Mouse (Mus musculus) midbrain, embryonic 14.5 days (tissue): ENCODE measurements around the gene Akp3. TPM values are rescaled to one million over a fixed set of nuclear protein-coding genes. Genes with fewer than 3 reads are reported as not detected.
A peak's percentile ranks its signal among the peaks of the same experiment; 100 is the strongest.

ENCODE experiments used
- ATAC-seq: fragments of 200-750 bp; cut with Nextera tagmentation; 2 replicates; pipeline ENCODE4 v1.8.0; 2017; ENCODE audit warnings: moderate number of reproducible peaks, moderate library complexity; ENCODE audit not compliant: low FRiP score, low TSS enrichment
- DNase-seq: peaks from one replicate; pipeline ENCODE4 v3.0.0-alpha.2; 2015
- H3K27ac ChIP-seq: fragments of 300-500 bp; sonication (generic); replicated peaks from 2 replicates; pipeline ENCODE4 v1.5.1; 2014; ENCODE audit warnings: mild to moderate bottlenecking, low read depth, low read length, moderate library complexity
- H3K27me3 ChIP-seq: fragments of 300-500 bp; sonication (generic); 2 replicates; pipeline ENCODE4 v1.6.1; 2014; ENCODE audit warnings: low read length, control low read depth, mixed read lengths; ENCODE audit not compliant: control insufficient read depth, insufficient read depth
- H3K36me3 ChIP-seq: fragments of 300-500 bp; sonication (generic); 2 replicates; pipeline ENCODE4 v1.6.1; 2014; ENCODE audit warnings: low read length, control low read depth; ENCODE audit not compliant: control insufficient read depth, insufficient read depth
- H3K4me1 ChIP-seq: fragments of 300-500 bp; sonication (generic); 2 replicates; pipeline ENCODE4 v1.6.1; 2014; ENCODE audit warnings: mild to moderate bottlenecking, antibody characterized with exemption, low read length, control low read depth; ENCODE audit not compliant: control insufficient read depth, insufficient read depth
- H3K4me2 ChIP-seq: fragments of 300-500 bp; sonication (generic); 2 replicates; pipeline ENCODE4 v1.6.1; 2014; ENCODE audit warnings: mild to moderate bottlenecking, low read length, moderate library complexity
- H3K4me3 ChIP-seq: fragments of 300-500 bp; sonication (generic); replicated peaks from 2 replicates; pipeline ENCODE4 v1.5.1; 2014; ENCODE audit warnings: low read depth, low read length
- H3K9ac ChIP-seq: fragments of 300-500 bp; sonication (generic); replicated peaks from 2 replicates; pipeline ENCODE4 v1.6.1; 2014; ENCODE audit warnings: mild to moderate bottlenecking, low read length, moderate library complexity
- H3K9me3 ChIP-seq: fragments of 300-500 bp; sonication (generic); 2 replicates; pipeline ENCODE4 v1.6.1; 2016; ENCODE audit warnings: low read length, control low read depth, mixed read lengths; ENCODE audit not compliant: control insufficient read depth
- WGBS: fragments of 180-500 bp; shearing (Covaris S2); extraction: QIAGEN DNeasy Blood & Tissue Kit; methylation state at CpG from one replicate; pipeline ENCODE4 v1.1.7; 2014; 5-methylcytosine and 5-hydroxymethylcytosine counted together
- polyA plus RNA-seq: library from polyadenylated mRNA; unstranded; fragments of >200 nt; fragmentation: Nextera tagmentation; extraction: Ambion mirVana; gene quantifications from 2 replicates; pipeline ENCODE4 v1.2.1, GENCODE M21; 2014

Akp3 gene
- not detected in 2 replicates for polyA plus RNA-seq

GRCm38 (mm10) chr1:87124673-87125072 lies at the start of gene Akp3:
Gene Akp3 (plus strand): TSS chr1:87124973.
- ATAC-seq (no peak), DNase-seq (no peak)
- WGBS = 70% methylated on average over 6 of the region's 6 CpGs
- no peak within 1 kb of the TSS for H3K4me3 ChIP-seq
- no peaks in the 10 kb centered on the region for H3K36me3 ChIP-seq
- no peaks in the 10 kb centered on the region for H3K4me1 ChIP-seq
- peaks cover 25% of the 10 kb centered on the region for H3K27me3 ChIP-seq
- no peak within 1 kb of the TSS for H3K4me2 ChIP-seq
- H3K9ac ChIP-seq = no peak within 1 kb of the TSS
- no peak within 1 kb of the TSS for H3K27ac ChIP-seq
- no peaks in the 10 kb centered on the region for H3K9me3 ChIP-seq

- H3K27ac ChIP-seq = no peak overlapping the region
- H3K4me1 ChIP-seq = no peaks in the 10 kb centered on the region
- H3K27me3 ChIP-seq = no peaks in the 10 kb centered on the region
- ATAC-seq (no peak), DNase-seq (no peak)
- H3K4me3 ChIP-seq = no peak overlapping the region
- 81% methylated on average over 4 of the region's 4 CpGs for WGBS
- no peaks in the 10 kb centered on the region for H3K36me3 ChIP-seq
- H3K4me2 ChIP-seq = no peak overlapping the region
- no peaks in the 10 kb centered on the region for H3K9me3 ChIP-seq
- no peak overlapping the region for H3K9ac ChIP-seq
Observed at GRCm38 (mm10) chr1:87086196-87086595, 38.6 kb upstream of the Akp3 start.

DNA sequence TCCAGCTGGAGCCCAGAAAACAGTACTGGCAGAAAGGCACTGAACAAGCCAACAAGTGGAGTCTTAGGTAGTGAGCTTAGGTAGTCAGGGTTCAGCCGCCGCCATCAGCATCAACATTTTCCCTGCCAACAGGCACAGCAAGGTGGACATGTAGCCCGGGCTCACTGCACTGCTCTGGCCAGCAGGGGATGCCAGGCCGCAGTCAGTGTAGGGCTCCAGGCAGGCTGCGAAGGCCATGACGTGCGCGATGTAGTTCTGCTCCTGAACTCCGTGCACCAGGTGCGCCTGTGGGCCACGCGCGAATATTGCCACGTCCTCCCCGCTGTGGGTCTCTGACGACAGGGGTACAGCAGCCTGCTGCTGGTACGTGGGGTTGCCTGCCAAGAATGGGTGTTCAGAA lies 37.8 kb upstream of the Akp3 start:
- no peaks in the 10 kb centered on the region for H3K4me1 ChIP-seq
- ATAC-seq (no peak), DNase-seq (no peak)
- H3K4me3 ChIP-seq = no peak overlapping the region
- H3K9ac ChIP-seq = no peak overlapping the region
- no peak overlapping the region for H3K4me2 ChIP-seq
- H3K36me3 ChIP-seq = no peaks in the 10 kb centered on the region
- H3K9me3 ChIP-seq = no peaks in the 10 kb centered on the region
- no peaks in the 10 kb centered on the region for H3K27me3 ChIP-seq
- 75% methylated on average over 17 of the region's 17 CpGs for WGBS
- no peak overlapping the region for H3K27ac ChIP-seq

GRCm38 (mm10) chr1:87089251-87089650 lies 35.5 kb upstream of the Akp3 start:
- Histone ChIP-seq H3K27ac (no peak overlapping the region), H3K27me3 (no peaks in the 10 kb centered on the region), H3K4me2 (no peak overlapping the region), H3K36me3 (no peaks in the 10 kb centered on the region), H3K9me3 (no peaks in the 10 kb centered on the region), H3K4me3 (no peak overlapping the region), H3K4me1 (no peaks in the 10 kb centered on the region), H3K9ac (no peak overlapping the region)
- no peak for ATAC-seq
- DNase-seq = no peak
- 91% methylated on average over 11 of the region's 11 CpGs for WGBS

DNA sequence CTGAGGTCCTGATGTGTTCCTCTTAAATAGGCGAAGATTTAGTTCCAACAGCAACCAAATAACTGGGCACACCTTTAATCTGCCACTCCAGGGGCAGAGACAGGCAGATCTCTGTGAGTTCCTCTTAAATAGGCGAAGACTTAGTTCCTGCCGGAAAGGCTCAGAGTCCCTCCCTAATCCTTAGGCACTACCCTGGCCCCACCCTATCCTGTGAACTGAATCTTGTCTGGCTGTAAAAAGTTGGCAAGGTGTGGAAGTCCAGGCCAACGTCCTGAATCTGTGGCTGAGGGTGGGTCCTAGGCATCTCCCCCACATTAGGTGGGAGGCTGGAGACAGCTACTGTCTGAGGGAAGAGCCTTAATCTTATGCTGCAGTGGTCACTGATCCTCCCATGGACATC lies 34.9 kb upstream of the Akp3 start, which contains the start of gene Alppl2:
TSS of gene Alppl2 (minus strand) at position 101 of the 400 bp plus-strand sequence.
- no peak for ATAC-seq
- Histone ChIP-seq H3K27ac (no peak within 1 kb of the TSS), H3K4me3 (no peak within 1 kb of the TSS), H3K9ac (no peak within 1 kb of the TSS), H3K27me3 (no peaks in the 10 kb centered on the region), H3K36me3 (no peaks in the 10 kb centered on the region), H3K9me3 (no peaks in the 10 kb centered on the region), H3K4me1 (no peaks in the 10 kb centered on the region), H3K4me2 (no peak within 1 kb of the TSS)
- 82% methylated on average over 4 of the region's 4 CpGs for WGBS
- no peak for DNase-seq

- Histone ChIP-seq H3K27me3 (no peaks in the 10 kb centered on the region), H3K4me3 (no peak overlapping the region), H3K27ac (no peak overlapping the region), H3K4me1 (no peaks in the 10 kb centered on the region), H3K9me3 (no peaks in the 10 kb centered on the region), H3K4me2 (no peak overlapping the region), H3K9ac (no peak overlapping the region), H3K36me3 (no peaks in the 10 kb centered on the region)
- DNase-seq (no peak), ATAC-seq (no peak)
- 74% methylated on average over 8 of the region's 8 CpGs for WGBS
Observed at GRCm38 (mm10) chr1:87095642-87096041, 29.1 kb upstream of the Akp3 start.

DNA sequence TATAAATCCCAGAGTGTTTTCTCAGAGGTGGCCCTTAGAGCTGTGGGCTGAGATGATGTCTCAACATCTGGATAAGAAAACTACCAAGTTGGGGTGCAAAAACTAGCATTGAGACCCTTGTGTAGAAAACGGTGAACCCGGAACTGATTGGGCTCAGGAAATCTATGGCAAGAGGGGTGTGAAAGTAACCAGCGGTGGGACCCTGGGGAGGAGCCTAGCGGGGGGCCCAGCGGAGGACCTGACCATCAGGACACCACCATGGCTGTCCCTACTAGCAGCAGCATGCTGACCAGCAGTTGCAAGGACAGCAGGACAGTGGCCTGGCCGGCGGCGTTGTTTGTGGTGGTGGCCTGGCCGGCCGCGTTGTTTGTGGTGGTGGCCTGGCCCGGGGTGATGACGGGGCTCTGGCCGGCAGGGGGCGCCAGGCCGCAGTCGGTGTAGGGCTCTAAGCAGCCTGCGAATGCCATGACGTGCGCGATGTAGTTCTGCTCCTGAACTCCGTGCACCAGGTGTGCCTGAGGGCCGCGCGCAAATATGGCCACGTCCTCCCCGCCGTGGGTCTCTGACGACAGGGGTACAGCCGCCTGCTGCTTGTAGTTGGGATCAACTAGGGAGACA lies 26.3 kb upstream of the Akp3 start:
- H3K4me1 ChIP-seq = no peaks in the 10 kb centered on the region
- H3K27me3 ChIP-seq = no peaks in the 10 kb centered on the region
- no peaks in the 10 kb centered on the region for H3K36me3 ChIP-seq
- ATAC-seq (peak; percentile 60; the same call in 1 of the 2 replicates), DNase-seq (peak; percentile 73)
- 12% methylated on average over 29 of the region's 30 CpGs for WGBS
- H3K9me3 ChIP-seq = no peaks in the 10 kb centered on the region
- no peak overlapping the region for H3K9ac ChIP-seq
- H3K4me3 ChIP-seq = no peak overlapping the region
- H3K27ac ChIP-seq = no peak overlapping the region
- H3K4me2 ChIP-seq = 0 out of 2 replicates have a peak overlapping the region, but pooled peaks have one; percentile 7

DNA sequence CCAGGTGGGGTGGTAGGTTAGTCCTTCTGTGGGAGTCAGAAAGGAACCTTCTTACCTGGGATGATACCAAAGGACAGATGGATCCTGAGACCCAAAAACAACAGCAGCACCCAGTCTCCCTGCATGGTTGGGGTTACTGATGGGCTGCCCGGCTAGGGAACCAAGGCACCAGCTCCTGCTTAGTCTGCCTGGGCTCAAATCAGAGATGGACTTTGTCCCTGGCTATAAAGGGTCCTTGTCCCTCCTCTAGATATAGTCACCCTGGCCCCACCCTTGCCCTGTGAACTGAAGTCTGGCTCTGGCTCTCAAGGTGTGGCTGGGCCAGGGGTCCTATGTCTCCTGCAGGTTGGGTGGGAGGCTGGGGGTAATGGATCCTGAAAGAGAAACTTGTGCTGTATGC lies 23.4 kb upstream of the Akp3 start, which contains the start of gene Alpi:
TSS of gene Alpi (minus strand) at position 196 of the 400 bp plus-strand sequence.
- no peak within 1 kb of the TSS for H3K9ac ChIP-seq
- DNase-seq = no peak
- H3K27ac ChIP-seq = no peak within 1 kb of the TSS
- no peaks in the 10 kb centered on the region for H3K4me1 ChIP-seq
- H3K9me3 ChIP-seq = no peaks in the 10 kb centered on the region
- no peaks in the 10 kb centered on the region for H3K27me3 ChIP-seq
- H3K36me3 ChIP-seq = no peaks in the 10 kb centered on the region
- H3K4me3 ChIP-seq = no peak within 1 kb of the TSS
- ATAC-seq = no peak
- H3K4me2 ChIP-seq = no peak within 1 kb of the TSS
- WGBS = 100% methylated on average over 1 of the region's 1 CpGs

DNA sequence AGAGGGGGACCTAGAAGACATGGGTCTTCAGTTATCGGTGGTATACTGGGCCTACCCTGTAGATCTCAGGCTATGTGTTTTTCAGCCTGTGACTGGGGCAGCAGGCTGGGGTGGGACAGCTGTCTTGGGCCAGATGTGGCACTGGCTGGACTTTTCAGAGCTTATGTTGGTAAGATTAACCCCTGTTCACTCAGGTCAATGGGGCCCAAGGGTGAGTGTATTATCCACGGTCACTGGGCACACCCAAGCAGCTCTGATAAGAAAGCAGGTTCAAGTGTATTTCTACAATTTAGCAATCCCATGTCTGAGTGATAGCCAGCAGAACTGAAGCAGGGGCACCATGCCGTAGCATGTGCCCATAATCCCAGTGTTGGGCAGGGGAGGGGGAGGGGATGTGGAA lies 22.7 kb upstream of the Akp3 start:
- DNase-seq (no peak), ATAC-seq (no peak)
- Histone ChIP-seq H3K4me1 (no peaks in the 10 kb centered on the region), H3K27me3 (no peaks in the 10 kb centered on the region), H3K4me2 (no peak overlapping the region), H3K9me3 (no peaks in the 10 kb centered on the region), H3K4me3 (no peak overlapping the region), H3K9ac (no peak overlapping the region), H3K27ac (no peak overlapping the region), H3K36me3 (no peaks in the 10 kb centered on the region)
- WGBS = 80% methylated on average over 3 of the region's 3 CpGs
